Mouse (Mus musculus): ENCODE measurements around the gene Gcc2. TPM values are rescaled to one million over a fixed set of nuclear protein-coding genes. Genes with fewer than 3 reads are reported as not detected.
A peak's percentile ranks its signal among the peaks of the same experiment; 100 is the strongest.
"Not testable (repeated sequence)": the region's sequence is repeated elsewhere in the genome, so short reads cannot be mapped to it uniquely, and the experiment has no call there.

Gcc2 gene
- polyA plus RNA-seq, 1 experiment from 2014 or later = 95.9 TPM

DNA sequence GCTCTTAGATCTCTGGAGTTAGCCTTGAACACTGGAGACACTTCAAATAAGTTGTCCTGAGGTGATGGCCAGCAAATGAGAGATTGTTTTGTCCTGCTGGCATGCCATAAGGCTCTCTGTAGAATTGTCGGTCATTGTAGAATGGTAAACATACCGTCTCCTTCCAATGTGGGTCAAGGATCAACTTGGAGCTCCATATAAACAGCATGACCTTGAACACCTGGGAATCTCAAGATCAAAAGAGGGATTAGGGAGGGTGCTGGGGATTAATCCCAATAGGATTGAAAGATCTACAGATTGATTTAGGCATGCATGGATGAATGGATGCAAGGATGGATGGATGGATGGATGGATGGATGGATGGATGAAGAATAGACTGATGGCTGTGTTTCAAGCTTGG lies 33.7 kb upstream of the Gcc2 start:
- not testable (repeated sequence) for H3K4me2 ChIP-seq; H3K4me3 ChIP-seq; H3K36me3 ChIP-seq (replicated peaks); H3K9me3 ChIP-seq; ATAC-seq (replicated peaks); H3K4me1 ChIP-seq; H3K27ac ChIP-seq; H3K9ac ChIP-seq; H3K27me3 ChIP-seq (replicated peaks)
- WGBS = 88% methylated on average over 2 of the region's 2 CpGs

DNA sequence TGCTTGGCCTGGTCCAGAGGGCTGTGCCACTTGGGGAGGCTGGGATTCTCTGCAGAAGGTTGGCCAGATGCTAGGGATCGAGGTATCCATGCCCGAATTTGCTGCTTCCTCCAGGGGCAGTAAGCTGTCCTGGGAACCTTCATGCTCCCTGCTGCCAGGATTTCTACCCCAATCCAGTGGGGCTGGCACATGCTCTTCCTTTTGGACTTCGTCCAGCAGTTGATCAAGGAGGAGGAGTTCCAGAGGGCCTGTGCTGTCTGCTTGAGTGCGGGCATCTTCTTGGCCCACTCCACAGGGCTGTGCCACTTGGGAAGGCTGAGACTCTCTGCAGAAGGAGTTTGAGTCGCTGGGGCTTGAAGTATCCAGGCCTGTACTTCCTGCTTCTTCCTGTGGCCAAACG lies 32.1 kb upstream of the Gcc2 start:
- WGBS = 85% methylated on average over 4 of the region's 6 CpGs
- H3K36me3 ChIP-seq (replicated peaks); H3K4me3 ChIP-seq; H3K27ac ChIP-seq; H3K9me3 ChIP-seq; H3K27me3 ChIP-seq (replicated peaks); ATAC-seq (replicated peaks); H3K9ac ChIP-seq; H3K4me1 ChIP-seq; H3K4me2 ChIP-seq: not testable (repeated sequence)

DNA sequence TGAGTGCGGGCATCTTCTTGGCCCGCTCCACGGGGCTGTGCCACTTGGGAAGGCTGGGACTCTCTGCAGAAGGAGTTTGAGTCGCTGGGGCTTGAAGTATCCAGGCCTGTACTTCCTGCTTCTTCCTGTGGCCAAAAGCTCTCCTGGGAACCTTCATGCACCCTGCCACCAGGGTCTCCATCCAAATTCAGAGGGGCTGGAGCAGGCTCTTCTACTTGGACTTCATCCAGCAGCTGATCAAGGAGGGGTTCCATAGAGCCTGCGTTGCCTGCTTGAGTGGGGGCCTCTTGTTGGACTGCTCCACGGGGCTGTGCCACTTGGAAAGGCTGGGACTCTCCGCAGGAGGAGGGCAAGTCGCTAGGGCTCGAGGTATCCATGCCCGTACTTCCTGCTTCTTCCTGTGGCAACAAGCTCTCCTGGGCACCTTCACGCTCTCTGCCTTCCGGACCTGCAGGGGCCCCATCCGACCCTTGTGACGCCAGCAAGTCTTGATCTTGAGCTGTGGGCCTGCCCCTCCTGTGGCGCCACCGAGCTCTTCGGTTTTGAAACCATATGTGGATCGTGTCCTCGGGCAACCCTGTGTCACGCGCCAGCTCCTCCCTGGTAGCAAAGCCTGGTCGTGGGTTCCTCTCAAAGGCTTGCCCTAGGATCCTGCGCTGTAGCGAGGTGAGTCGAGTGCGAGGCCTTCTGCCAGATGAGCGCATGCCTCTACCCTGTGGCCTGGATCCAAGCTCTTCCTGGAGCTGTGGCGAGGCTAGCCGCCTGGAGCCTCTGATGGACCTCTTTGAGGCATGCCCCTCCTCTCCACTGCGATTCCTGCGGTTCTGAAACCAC lies 31.1 kb upstream of the Gcc2 start:
- not testable (repeated sequence) for H3K4me3 ChIP-seq; ATAC-seq (replicated peaks); H3K27ac ChIP-seq; H3K4me2 ChIP-seq; H3K27me3 ChIP-seq (replicated peaks); H3K9ac ChIP-seq; H3K36me3 ChIP-seq (replicated peaks); H3K4me1 ChIP-seq; H3K9me3 ChIP-seq
- WGBS = 85% methylated on average over 31 of the region's 31 CpGs

DNA sequence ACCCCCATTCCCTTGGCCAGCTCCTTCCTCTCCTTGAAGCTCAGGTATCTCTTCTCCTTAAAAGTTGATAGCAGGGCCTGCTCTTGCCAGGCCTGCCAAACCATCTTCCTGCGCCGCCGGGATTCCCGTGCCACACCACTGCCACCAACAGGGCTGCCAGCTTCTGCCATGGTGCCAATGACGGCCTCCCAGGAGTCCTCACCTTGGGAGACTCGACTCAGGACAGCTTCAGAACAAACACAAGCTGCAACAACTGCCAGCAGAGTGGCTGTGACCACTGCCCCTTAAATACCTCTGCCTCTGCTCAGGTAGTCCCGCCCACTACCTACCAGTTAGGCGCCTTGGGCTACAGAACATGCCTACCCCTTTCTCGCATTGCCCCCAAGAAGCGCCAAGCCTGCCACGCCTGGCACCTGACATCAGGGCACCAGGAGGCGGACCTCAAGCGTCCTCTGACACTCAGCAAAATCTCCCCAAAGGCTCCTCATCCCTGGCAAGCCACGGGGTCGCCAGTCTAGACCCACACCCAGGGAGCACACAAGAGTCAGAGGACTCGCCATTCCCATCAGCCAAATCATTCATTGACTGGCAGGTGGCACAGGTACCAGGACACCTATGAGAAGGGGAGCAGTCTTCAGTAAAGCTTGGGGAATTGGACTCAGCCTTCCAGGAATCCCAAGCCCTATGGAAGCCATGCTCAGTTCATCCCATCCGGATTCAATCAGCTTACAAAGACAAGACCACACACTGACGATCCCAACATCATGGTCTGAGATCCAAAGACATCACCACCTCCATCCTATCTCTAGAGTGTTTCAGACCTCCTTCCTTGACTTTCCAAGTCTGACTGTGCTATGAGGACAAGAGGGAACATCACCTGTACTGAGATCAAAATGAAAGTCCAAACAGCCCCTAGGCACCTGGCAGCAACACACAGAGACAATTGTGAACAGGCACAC lies 30.2 kb upstream of the Gcc2 start, which contains the start of gene AW822073:
TSS of gene AW822073 (minus strand) at position 104 of the 959 bp plus-strand sequence.
- ATAC-seq (replicated peaks); H3K4me2 ChIP-seq; H3K4me3 ChIP-seq; H3K9me3 ChIP-seq; H3K27me3 ChIP-seq (replicated peaks); H3K9ac ChIP-seq; H3K36me3 ChIP-seq (replicated peaks); H3K4me1 ChIP-seq; H3K27ac ChIP-seq: not testable (repeated sequence)
- WGBS = 87% methylated on average over 18 of the region's 18 CpGs

DNA sequence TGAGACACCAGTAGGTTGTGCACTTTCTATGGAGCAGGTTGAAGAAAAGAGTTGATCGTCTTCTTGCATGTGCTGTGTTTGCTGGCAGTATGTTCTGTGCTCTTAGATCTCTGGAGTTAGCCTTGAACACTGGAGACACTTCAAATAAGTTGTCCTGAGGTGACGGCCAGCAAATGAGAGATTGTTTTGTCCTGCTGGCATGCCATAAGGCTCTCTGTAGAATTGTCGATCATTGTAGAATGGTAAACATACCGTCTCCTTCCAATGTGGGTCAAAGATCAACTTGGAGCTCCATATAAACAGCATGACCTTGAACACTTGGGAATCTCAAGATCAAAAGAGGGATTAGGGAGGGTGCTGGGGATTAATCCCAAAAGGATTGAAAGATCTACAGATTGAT lies 28.9 kb upstream of the Gcc2 start:
- not testable (repeated sequence) for H3K4me1 ChIP-seq; ATAC-seq (replicated peaks); H3K9me3 ChIP-seq; H3K4me3 ChIP-seq; H3K36me3 ChIP-seq (replicated peaks); H3K27ac ChIP-seq; H3K9ac ChIP-seq; H3K4me2 ChIP-seq; H3K27me3 ChIP-seq (replicated peaks)
- WGBS = 75% methylated on average over 4 of the region's 4 CpGs

DNA sequence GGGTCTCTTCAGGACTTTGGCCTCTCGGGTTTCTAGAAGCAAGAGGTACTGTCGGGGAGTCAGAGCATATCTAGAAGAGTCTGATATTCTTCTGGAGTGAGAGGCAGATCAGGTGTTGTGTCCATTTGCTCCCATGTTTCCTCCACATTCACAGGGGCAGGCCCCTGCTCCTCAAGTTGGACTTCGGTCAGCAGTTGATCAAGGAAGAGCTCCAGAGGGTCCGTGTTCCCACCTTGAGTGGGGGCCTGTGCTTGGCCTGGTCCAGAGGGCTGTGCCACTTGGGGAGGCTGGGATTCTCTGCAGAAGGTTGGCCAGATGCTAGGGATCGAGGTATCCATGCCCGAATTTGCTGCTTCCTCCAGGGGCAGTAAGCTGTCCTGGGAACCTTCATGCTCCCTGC lies 27.5 kb upstream of the Gcc2 start:
- not testable (repeated sequence) for H3K4me1 ChIP-seq; H3K4me2 ChIP-seq; H3K4me3 ChIP-seq; ATAC-seq (replicated peaks); H3K27me3 ChIP-seq (replicated peaks); H3K36me3 ChIP-seq (replicated peaks); H3K9ac ChIP-seq; H3K27ac ChIP-seq
- WGBS = 86% methylated on average over 3 of the region's 6 CpGs
- peaks cover 15% of the 10 kb centered on the region for H3K9me3 ChIP-seq

DNA sequence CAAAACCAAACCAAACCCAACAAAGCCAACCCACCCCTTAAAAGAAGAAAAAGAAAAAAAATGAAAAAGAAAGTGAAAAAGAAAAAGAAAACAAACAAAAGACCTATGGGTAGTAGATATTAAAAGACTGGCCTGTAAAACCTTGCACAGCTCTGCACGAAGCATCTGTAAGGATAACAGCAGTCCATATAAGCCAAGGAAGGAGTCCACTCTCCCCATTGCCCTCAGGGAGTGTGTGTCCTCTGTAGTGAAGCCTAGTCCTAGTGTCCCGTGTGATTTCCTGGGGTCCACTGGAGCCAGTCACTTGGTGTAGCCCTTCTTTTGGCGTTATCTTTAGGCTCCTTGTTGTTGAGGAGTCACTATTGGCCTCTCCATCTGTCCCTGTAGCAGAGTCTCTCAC lies 25.3 kb upstream of the Gcc2 start:
- peaks cover 15% of the 10 kb centered on the region for H3K9me3 ChIP-seq
- WGBS = 53% methylated on average over 3 of the region's 3 CpGs
- H3K27me3 ChIP-seq (replicated peaks); H3K4me2 ChIP-seq; H3K4me3 ChIP-seq; H3K36me3 ChIP-seq (replicated peaks); ATAC-seq (replicated peaks); H3K27ac ChIP-seq; H3K4me1 ChIP-seq; H3K9ac ChIP-seq: not testable (repeated sequence)

DNA sequence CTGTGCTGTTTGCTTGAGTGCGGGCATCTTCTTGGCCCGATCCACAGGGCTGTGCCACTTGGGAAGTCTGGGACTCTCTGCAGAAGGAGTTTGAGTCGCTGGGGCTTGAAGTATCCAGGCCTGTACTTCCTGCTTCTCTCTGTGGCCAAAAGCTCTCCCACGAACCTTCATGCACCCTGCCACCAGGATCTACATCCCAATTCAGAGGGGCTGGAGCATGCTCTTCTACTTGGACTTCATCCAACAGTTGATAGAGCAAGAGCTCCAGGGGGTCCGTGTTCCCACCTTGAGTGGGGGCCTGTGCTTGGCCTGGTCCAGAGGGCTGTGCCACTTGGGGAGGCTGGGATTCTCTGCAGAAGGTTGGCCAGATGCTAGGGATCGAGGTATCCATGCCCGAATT lies 24.2 kb upstream of the Gcc2 start:
- ATAC-seq (replicated peaks) = peak; percentile 31; the same call in 1 of the 2 replicates
- H3K4me1 ChIP-seq; H3K4me2 ChIP-seq; H3K36me3 ChIP-seq (replicated peaks); H3K9ac ChIP-seq; H3K27ac ChIP-seq; H3K27me3 ChIP-seq (replicated peaks); H3K4me3 ChIP-seq: not testable (repeated sequence)
- WGBS = 82% methylated on average over 5 of the region's 7 CpGs
- peaks cover 15% of the 10 kb centered on the region for H3K9me3 ChIP-seq

DNA sequence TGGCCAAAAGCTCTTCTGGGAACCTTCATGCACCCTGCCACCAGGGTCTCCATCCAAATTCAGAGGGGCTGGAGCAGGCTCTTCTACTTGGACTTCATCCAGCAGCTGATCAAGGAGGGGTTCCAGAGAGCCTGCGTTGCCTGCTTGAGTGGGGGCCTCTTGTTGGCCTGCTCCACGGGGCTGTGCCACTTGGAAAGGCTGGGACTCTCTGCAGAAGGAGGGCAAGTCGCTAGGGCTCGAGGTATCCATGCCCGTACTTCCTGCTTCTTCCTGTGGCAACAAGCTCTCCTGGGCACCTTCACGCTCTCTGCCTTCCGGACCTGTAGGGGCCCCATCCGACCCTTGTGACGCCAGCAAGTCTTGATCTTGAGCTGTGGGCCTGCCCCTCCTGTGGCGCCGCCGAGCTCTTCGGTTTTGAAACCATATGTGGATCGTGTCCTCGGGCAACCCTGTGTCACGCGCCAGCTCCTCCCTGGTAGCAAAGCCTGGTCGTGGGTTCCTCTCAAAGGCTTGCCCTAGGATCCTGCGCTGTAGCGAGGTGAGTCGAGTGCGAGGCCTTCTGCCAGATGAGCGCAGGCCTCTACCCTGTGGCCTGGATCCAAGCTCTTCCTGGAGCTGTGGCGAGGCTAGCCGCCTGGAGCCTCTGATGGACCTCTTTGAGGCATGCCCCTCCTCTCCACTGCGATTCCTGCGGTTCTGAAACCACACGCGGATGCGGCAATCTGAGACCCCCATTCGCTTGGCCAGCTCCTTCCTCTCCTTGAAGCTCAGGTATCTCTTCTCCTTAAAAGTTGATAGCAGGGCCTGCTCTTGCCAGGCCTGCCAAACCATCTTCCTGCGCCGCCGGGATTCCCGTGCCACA lies 23.3 kb upstream of the Gcc2 start:
- H3K4me2 ChIP-seq; H3K4me1 ChIP-seq; H3K27me3 ChIP-seq (replicated peaks); H3K36me3 ChIP-seq (replicated peaks); H3K9ac ChIP-seq; H3K4me3 ChIP-seq; H3K27ac ChIP-seq: not testable (repeated sequence)
- ATAC-seq (replicated peaks) = peak; percentile 86
- peaks cover 15% of the 10 kb centered on the region for H3K9me3 ChIP-seq
- 87% methylated on average over 35 of the region's 35 CpGs for WGBS

DNA sequence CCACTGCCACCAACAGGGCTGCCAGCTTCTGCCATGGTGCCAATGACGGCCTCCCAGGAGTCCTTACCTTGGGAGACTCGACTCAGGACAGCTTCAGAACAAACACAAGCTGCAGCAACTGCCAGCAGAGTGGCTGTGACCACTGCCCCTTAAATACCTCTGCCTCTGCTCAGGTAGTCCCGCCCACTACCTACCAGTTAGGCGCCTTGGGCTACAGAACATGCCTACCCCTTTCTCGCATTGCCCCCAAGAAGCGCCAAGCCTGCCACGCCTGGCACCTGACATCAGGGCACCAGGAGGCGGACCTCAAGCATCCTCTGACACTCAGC lies 22.7 kb upstream of the Gcc2 start, which contains the start of gene Duxf3:
TSS of gene Duxf3 (minus strand) at position 35 of the 329 bp plus-strand sequence.
- 83% methylated on average over 8 of the region's 8 CpGs for WGBS
- not testable (repeated sequence) for H3K4me2 ChIP-seq; H3K9ac ChIP-seq; H3K27ac ChIP-seq; H3K4me3 ChIP-seq; H3K4me1 ChIP-seq; H3K27me3 ChIP-seq (replicated peaks); H3K36me3 ChIP-seq (replicated peaks)
- ATAC-seq (replicated peaks) = peak; percentile 68
- H3K9me3 ChIP-seq = peaks cover 15% of the 10 kb centered on the region

DNA sequence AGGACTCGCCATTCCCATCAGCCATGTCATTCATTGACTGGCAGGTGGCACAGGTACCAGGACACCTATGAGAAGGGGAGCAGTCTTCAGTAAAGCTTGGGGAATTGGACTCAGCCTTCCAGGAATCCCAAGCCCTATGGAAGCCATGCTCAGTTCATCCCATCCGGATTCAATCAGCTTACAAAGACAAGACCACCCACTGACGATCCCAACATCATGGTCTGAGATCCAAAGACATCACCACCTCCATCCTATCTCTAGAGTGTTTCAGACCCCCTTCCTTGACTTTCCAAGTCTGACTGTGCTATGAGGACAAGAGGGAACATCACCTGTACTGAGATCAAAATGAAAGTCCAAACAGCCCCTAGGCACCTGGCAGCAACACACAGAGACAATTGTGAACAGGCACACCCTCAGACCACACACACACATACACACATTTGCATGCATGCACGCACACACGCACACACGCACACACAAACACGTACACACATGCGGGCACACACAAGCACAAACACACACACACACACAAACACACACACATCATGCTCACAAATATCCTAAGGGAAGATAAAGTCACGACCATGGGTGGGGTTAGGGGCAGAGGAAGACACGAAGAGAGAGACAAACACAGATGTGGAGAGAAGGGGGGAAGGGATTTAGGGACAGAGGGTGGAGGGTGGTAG lies 22.1 kb upstream of the Gcc2 start:
- not testable (repeated sequence) for H3K36me3 ChIP-seq (replicated peaks); H3K27me3 ChIP-seq (replicated peaks); H3K27ac ChIP-seq; H3K4me3 ChIP-seq; H3K4me1 ChIP-seq; H3K4me2 ChIP-seq; H3K9ac ChIP-seq
- peaks cover 15% of the 10 kb centered on the region for H3K9me3 ChIP-seq
- peak; percentile 56 for ATAC-seq (replicated peaks)
- 82% methylated on average over 10 of the region's 10 CpGs for WGBS

Measured in midbrain, embryonic 15.5 days (tissue).